Mouse (Mus musculus): ENCODE data around the gene Fam25c. TPM values are rescaled to one million over a fixed set of nuclear protein-coding genes. Genes with fewer than 3 reads are reported as not detected.

The Fam25c gene
- total and polyA plus RNA-seq, 2 experiments from 2014 or later, result not detected

GRCm38 (mm10) chr14:34362726-34363445, 7.7 kb upstream of the Fam25c start:
- Histone ChIP-seq H3K9ac (replicated peaks; ENCODE audit: low read length, poor library complexity, severe bottlenecking) (no peak overlapping the region; the same call in 1 of the 2 replicates), H3K36me3 (ENCODE audit: insufficient read depth, low read length) (no peaks in the 10 kb centered on the region), H3K9me3 (ENCODE audit: low read length) (no peaks in the 10 kb centered on the region), H3K4me1 (ENCODE audit: insufficient read depth, low read length) (peaks cover 5% of the 10 kb centered on the region), H3K4me3 (ENCODE audit: low read depth, low read length) (peak overlapping the region; percentile 41), H3K27ac (ENCODE audit: low read depth, low read length) (peak overlapping the region; percentile 75), H3K27me3 (ENCODE audit: insufficient read depth, low read length) (no peaks in the 10 kb centered on the region), H3K4me2 (ENCODE audit: low read depth, low read length, poor library complexity, severe bottlenecking) (peak overlapping the region; percentile 85)
- ATAC-seq (ENCODE audit: low FRiP score) (peak; percentile 64), DNase-seq (ENCODE audit: low spot score) (peak; percentile 83)
- TF ChIP-seq CTCF (IDR thresholded peaks at IDR 0.05), result peak; percentile 81
- 31% methylated on average over 18 of the region's 18 CpGs for WGBS

DNA sequence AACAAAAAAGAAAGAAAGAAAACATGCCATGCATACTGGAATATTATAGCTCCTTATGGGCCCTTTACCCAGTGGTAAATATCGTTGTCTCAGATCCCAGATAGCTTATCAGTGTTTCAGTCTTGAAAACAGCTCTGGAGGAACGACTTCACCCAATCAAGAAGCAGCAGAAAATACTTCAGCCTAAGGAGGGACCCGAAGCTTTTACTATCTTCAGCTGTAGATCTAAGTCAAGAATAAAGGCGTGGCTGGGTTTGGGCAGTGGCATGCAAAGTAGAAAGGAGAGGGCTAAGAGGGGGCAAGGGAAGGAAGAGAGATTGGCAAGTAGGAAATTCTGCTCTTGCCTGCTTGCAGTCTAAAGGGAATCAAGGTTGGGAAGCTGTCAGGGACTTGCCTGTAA, 6.9 kb upstream of the Fam25c start:
- no peak overlapping the region for H3K9ac ChIP-seq (replicated peaks; ENCODE audit: low read length, poor library complexity, severe bottlenecking)
- no peaks in the 10 kb centered on the region for H3K9me3 ChIP-seq (ENCODE audit: low read length)
- WGBS, result 87% methylated on average over 4 of the region's 4 CpGs
- H3K36me3 ChIP-seq (ENCODE audit: insufficient read depth, low read length), result no peaks in the 10 kb centered on the region
- no peak overlapping the region for H3K27ac ChIP-seq (ENCODE audit: low read depth, low read length)
- TF ChIP-seq CTCF (IDR thresholded peaks at IDR 0.05), result no peak
- H3K4me3 ChIP-seq (ENCODE audit: low read depth, low read length), result no peak overlapping the region
- ATAC-seq (ENCODE audit: low FRiP score) (no peak), DNase-seq (ENCODE audit: low spot score) (no peak)
- no peak overlapping the region for H3K4me2 ChIP-seq (ENCODE audit: low read depth, low read length, poor library complexity, severe bottlenecking)
- H3K4me1 ChIP-seq (ENCODE audit: insufficient read depth, low read length), result peaks cover 5% of the 10 kb centered on the region
- no peaks in the 10 kb centered on the region for H3K27me3 ChIP-seq (ENCODE audit: insufficient read depth, low read length)

- TF ChIP-seq CTCF (IDR thresholded peaks at IDR 0.05), result no peak
- no peaks in the 10 kb centered on the region for H3K9me3 ChIP-seq (ENCODE audit: low read length)
- no peak for ATAC-seq (ENCODE audit: low FRiP score)
- no peaks in the 10 kb centered on the region for H3K27me3 ChIP-seq (ENCODE audit: insufficient read depth, low read length)
- DNase-seq (ENCODE audit: low spot score), result no peak
- no peak overlapping the region for H3K4me3 ChIP-seq (ENCODE audit: low read depth, low read length)
- no peak overlapping the region for H3K27ac ChIP-seq (ENCODE audit: low read depth, low read length)
- no peak overlapping the region for H3K9ac ChIP-seq (replicated peaks; ENCODE audit: low read length, poor library complexity, severe bottlenecking)
- H3K4me1 ChIP-seq (ENCODE audit: insufficient read depth, low read length), result peaks cover 5% of the 10 kb centered on the region
- H3K4me2 ChIP-seq (ENCODE audit: low read depth, low read length, poor library complexity, severe bottlenecking), result no peak overlapping the region
- H3K36me3 ChIP-seq (ENCODE audit: insufficient read depth, low read length), result no peaks in the 10 kb centered on the region
- 46% methylated on average over 6 of the region's 6 CpGs for WGBS
These were observed 5.0 kb upstream of the Fam25c start for GRCm38 (mm10) chr14:34360251-34360650.

GRCm38 (mm10) chr14:34359676-34360244, 4.5 kb upstream of the Fam25c start:
- Histone ChIP-seq H3K9me3 (ENCODE audit: low read length) (no peaks in the 10 kb centered on the region), H3K4me2 (ENCODE audit: low read depth, low read length, poor library complexity, severe bottlenecking) (no peak overlapping the region), H3K4me3 (ENCODE audit: low read depth, low read length) (no peak overlapping the region), H3K27ac (ENCODE audit: low read depth, low read length) (no peak overlapping the region), H3K9ac (replicated peaks; ENCODE audit: low read length, poor library complexity, severe bottlenecking) (no peak overlapping the region), H3K4me1 (ENCODE audit: insufficient read depth, low read length) (peaks cover 5% of the 10 kb centered on the region), H3K27me3 (ENCODE audit: insufficient read depth, low read length) (no peaks in the 10 kb centered on the region), H3K36me3 (ENCODE audit: insufficient read depth, low read length) (no peaks in the 10 kb centered on the region)
- ATAC-seq (ENCODE audit: low FRiP score) (no peak), DNase-seq (ENCODE audit: low spot score) (no peak)
- no peak for TF ChIP-seq CTCF (IDR thresholded peaks at IDR 0.05)
- 46% methylated on average over 5 of the region's 5 CpGs for WGBS

DNA sequence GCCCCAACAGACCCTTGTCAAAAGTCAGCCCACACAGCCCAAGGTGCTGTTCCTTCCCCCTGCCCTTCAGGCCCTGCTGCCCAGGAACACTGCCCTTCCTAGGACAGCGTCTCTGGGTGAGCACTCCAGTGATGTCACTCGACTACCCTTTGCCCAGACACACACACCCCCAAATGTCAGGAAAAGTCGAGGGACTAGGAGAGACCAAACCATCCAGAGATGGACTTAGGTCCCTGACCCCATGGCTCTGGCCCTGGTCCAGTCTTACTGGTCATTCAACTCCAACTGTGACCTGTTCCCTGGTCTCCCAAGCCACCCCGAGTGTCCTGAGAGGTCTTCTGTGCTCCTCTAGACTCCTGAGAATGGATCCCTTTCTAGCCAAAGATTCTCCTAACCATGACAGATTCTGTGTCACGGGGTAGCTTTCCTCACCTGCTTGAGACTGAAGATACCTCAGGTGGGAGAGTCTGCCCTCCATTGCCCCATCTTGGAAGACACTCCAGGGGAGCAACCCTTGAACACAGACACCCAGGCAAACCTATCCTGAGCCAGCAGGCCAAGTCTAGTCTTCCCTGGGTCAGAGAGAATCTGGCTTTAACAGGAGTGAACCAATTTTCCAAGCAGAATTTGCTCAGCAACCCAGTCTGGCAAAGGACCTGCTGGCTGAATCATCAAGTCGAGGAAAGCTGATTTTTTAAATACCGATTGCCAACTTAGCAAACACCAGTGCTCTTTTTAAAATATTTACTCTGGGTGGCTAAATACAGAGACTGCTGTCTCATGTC, 2.6 kb upstream of the Fam25c start:
- WGBS, result 85% methylated on average over 7 of the region's 7 CpGs
- H3K27ac ChIP-seq (ENCODE audit: low read depth, low read length), result no peak overlapping the region
- H3K27me3 ChIP-seq (ENCODE audit: insufficient read depth, low read length), result no peaks in the 10 kb centered on the region
- H3K36me3 ChIP-seq (ENCODE audit: insufficient read depth, low read length), result no peaks in the 10 kb centered on the region
- ATAC-seq (ENCODE audit: low FRiP score) (no peak), DNase-seq (ENCODE audit: low spot score) (no peak)
- no peaks in the 10 kb centered on the region for H3K4me1 ChIP-seq (ENCODE audit: insufficient read depth, low read length)
- no peak overlapping the region for H3K9ac ChIP-seq (replicated peaks; ENCODE audit: low read length, poor library complexity, severe bottlenecking)
- H3K4me3 ChIP-seq (ENCODE audit: low read depth, low read length), result no peak overlapping the region
- TF ChIP-seq CTCF (IDR thresholded peaks at IDR 0.05), result no peak
- no peaks in the 10 kb centered on the region for H3K9me3 ChIP-seq (ENCODE audit: low read length)
- H3K4me2 ChIP-seq (ENCODE audit: low read depth, low read length, poor library complexity, severe bottlenecking), result no peak overlapping the region

GRCm38 (mm10) chr14:34354456-34354855, 777 bp downstream of the Fam25c start:
- H3K36me3 ChIP-seq (ENCODE audit: insufficient read depth, low read length), result no peaks in the 10 kb centered on the region
- DNase-seq (ENCODE audit: low spot score) (no peak), ATAC-seq (ENCODE audit: low FRiP score) (no peak)
- no peak overlapping the region for H3K4me3 ChIP-seq (ENCODE audit: low read depth, low read length)
- no peaks in the 10 kb centered on the region for H3K9me3 ChIP-seq (ENCODE audit: low read length)
- no peaks in the 10 kb centered on the region for H3K4me1 ChIP-seq (ENCODE audit: insufficient read depth, low read length)
- WGBS, result 81% methylated on average over 4 of the region's 4 CpGs
- TF ChIP-seq CTCF (IDR thresholded peaks at IDR 0.05), result no peak
- H3K27ac ChIP-seq (ENCODE audit: low read depth, low read length), result no peak overlapping the region
- no peak overlapping the region for H3K9ac ChIP-seq (replicated peaks; ENCODE audit: low read length, poor library complexity, severe bottlenecking)
- H3K27me3 ChIP-seq (ENCODE audit: insufficient read depth, low read length), result no peaks in the 10 kb centered on the region
- H3K4me2 ChIP-seq (ENCODE audit: low read depth, low read length, poor library complexity, severe bottlenecking), result no peak overlapping the region
